Comparison of ENCODE assay signal across 11 mouse cellular contexts in genomic region chr2:6911932-6912331, GRCm38 (mm10).
DNase-seq lines count a peak whose midpoint lies in the region; ATAC-seq and TF ChIP-seq lines count a peak whose summit lies in the region.
"Had no signal": no experiment of that assay in that cellular context is flagged by ENCODE, and none has a peak within 500 bp of the region (broad histone marks: within the 10 kb centered on the region; RNA-seq: fewer than 3 reads in every experiment).

No protein-coding gene starts in this region.

- peaks cover 30% of the 10 kb centered on the region for H3K4me1 ChIP-seq in forebrain, embryonic 15.5 days
- H3K4me1 ChIP-seq in forebrain, embryonic 10.5 days: peaks cover 19% of the 10 kb centered on the region
- no peaks in the 10 kb centered on the region for H3K4me1 ChIP-seq in kidney, embryonic 14.5 days (ENCODE audit: control insufficient read depth, insufficient read depth, low read length)
- no peaks in the 10 kb centered on the region for H3K4me1 ChIP-seq in liver, embryonic 11.5 days (replicated peaks; ENCODE audit: control insufficient read depth, insufficient read depth, low read length)

- H3K79me2 ChIP-seq in myocyte (ENCODE audit: control insufficient read depth, insufficient read depth): no peaks in the 10 kb centered on the region

- H3K4me2 ChIP-seq in forebrain, embryonic 15.5 days (replicated peaks): no peak overlapping the region
- H3K4me2 ChIP-seq in myocyte (ENCODE audit: low read depth): peak overlapping the region; percentile 25
- no peak overlapping the region for H3K4me2 ChIP-seq in kidney, embryonic 14.5 days (replicated peaks; ENCODE audit: low read depth, low read length)
- no peak overlapping the region for H3K4me2 ChIP-seq in liver, embryonic 11.5 days
- H3K4me2 ChIP-seq: midbrain, embryonic 13.5 days had no signal

- no peak overlapping the region for H3ac ChIP-seq in myocyte (ENCODE audit: control insufficient read depth, insufficient read length)

- no peak for DNase-seq in forebrain, embryonic 10.5 days (ENCODE audit: extremely low spot score, low spot score)
- DNase-seq in ZHBTc4 (ENCODE audit: low read depth, low spot score): peak; percentile 6
- DNase-seq in layer of hippocampus, adult 8-10 months (ENCODE audit: low spot score in 2 of 2): peak; percentile 65 to 71
- DNase-seq in liver, embryonic 11.5 days (ENCODE audit: low spot score): no peak
- DNase-seq: thymus, postnatal 4 days had no signal

- 18% methylated on average over 7 of the region's 7 CpGs for WGBS in forebrain, embryonic 15.5 days
- 84% methylated on average over 7 of the region's 7 CpGs for WGBS in forebrain, embryonic 10.5 days
- WGBS in kidney, embryonic 14.5 days: 60% methylated on average over 7 of the region's 7 CpGs
- WGBS in liver, embryonic 11.5 days: 76% methylated on average over 7 of the region's 7 CpGs

- no peak overlapping the region for H3K9ac ChIP-seq in forebrain, embryonic 15.5 days (replicated peaks)
- H3K9ac ChIP-seq in kidney, embryonic 14.5 days (ENCODE audit: low read depth, low read length): no peak overlapping the region
- no peak overlapping the region for H3K9ac ChIP-seq in liver, embryonic 11.5 days (ENCODE audit: low read depth, low read length)
- H3K9ac ChIP-seq: midbrain, embryonic 13.5 days had no signal

- no peaks in the 10 kb centered on the region for H3K27me3 ChIP-seq in forebrain, embryonic 15.5 days
- H3K27me3 ChIP-seq in forebrain, embryonic 10.5 days (ENCODE audit: poor library complexity, severe bottlenecking): no peaks in the 10 kb centered on the region
- H3K27me3 ChIP-seq in myocyte (ENCODE audit: control insufficient read depth, insufficient read depth, insufficient read length): no peaks in the 10 kb centered on the region
- no peaks in the 10 kb centered on the region for H3K27me3 ChIP-seq in kidney, embryonic 14.5 days (ENCODE audit: control insufficient read depth, insufficient read depth, low read length)
- no peaks in the 10 kb centered on the region for H3K27me3 ChIP-seq in liver, embryonic 11.5 days (replicated peaks; ENCODE audit: control insufficient read depth, insufficient read depth, low read length)
- H3K27me3 ChIP-seq: midbrain, embryonic 13.5 days had no signal

- H3K36me3 ChIP-seq in forebrain, embryonic 15.5 days: no peaks in the 10 kb centered on the region
- no peaks in the 10 kb centered on the region for H3K36me3 ChIP-seq in forebrain, embryonic 10.5 days (replicated peaks)
- no peaks in the 10 kb centered on the region for H3K36me3 ChIP-seq in myocyte (ENCODE audit: control insufficient read depth, insufficient read depth)
- H3K36me3 ChIP-seq in kidney, embryonic 14.5 days (ENCODE audit: control insufficient read depth, insufficient read depth, low read length): no peaks in the 10 kb centered on the region
- H3K36me3 ChIP-seq in liver, embryonic 11.5 days (ENCODE audit: control insufficient read depth, insufficient read depth, low read length): no peaks in the 10 kb centered on the region
- H3K36me3 ChIP-seq: hindbrain, embryonic 10.5 days; midbrain, embryonic 13.5 days had no signal

- 0 out of 2 replicates have a peak overlapping the region, but pooled peaks have one; percentile 4 for H3K27ac ChIP-seq in forebrain, embryonic 15.5 days (replicated peaks)
- no peak overlapping the region for H3K27ac ChIP-seq in forebrain, embryonic 10.5 days
- H3K27ac ChIP-seq in kidney, embryonic 14.5 days (ENCODE audit: low read depth, low read length): no peak overlapping the region
- no peak overlapping the region for H3K27ac ChIP-seq in liver, embryonic 11.5 days (ENCODE audit: low read depth, low read length)
- H3K27ac ChIP-seq: hindbrain, embryonic 10.5 days; midbrain, embryonic 13.5 days had no signal

- H3K9me3 ChIP-seq in forebrain, embryonic 15.5 days: no peaks in the 10 kb centered on the region
- no peaks in the 10 kb centered on the region for H3K9me3 ChIP-seq in forebrain, embryonic 10.5 days
- no peaks in the 10 kb centered on the region for H3K9me3 ChIP-seq in kidney, embryonic 14.5 days (ENCODE audit: control insufficient read depth, low read length)
- no peaks in the 10 kb centered on the region for H3K9me3 ChIP-seq in liver, embryonic 11.5 days (ENCODE audit: control insufficient read depth, low read length)
- H3K9me3 ChIP-seq: hindbrain, embryonic 10.5 days; midbrain, embryonic 13.5 days had no signal

- ATAC-seq in forebrain, embryonic 15.5 days (replicated peaks): peak; percentile 24; the same call in 1 of the 2 replicates
- ATAC-seq in megakaryocyte progenitor cell, adult 5-6 weeks (replicated peaks; ENCODE audit: poor library complexity): no peak
- no peak for ATAC-seq in kidney, embryonic 14.5 days (ENCODE audit: low FRiP score, low TSS enrichment)
- no peak for ATAC-seq in liver, embryonic 11.5 days (replicated peaks; ENCODE audit: low FRiP score)
- ATAC-seq: midbrain, embryonic 13.5 days had no signal

- no peak overlapping the region for H3K4me3 ChIP-seq in forebrain, embryonic 15.5 days
- H3K4me3 ChIP-seq in forebrain, embryonic 10.5 days: no peak overlapping the region
- H3K4me3 ChIP-seq in myocyte: no peak overlapping the region
- no peak overlapping the region for H3K4me3 ChIP-seq in kidney, embryonic 14.5 days (ENCODE audit: low read length)
- no peak overlapping the region for H3K4me3 ChIP-seq in liver, embryonic 11.5 days (ENCODE audit: low read depth, low read length)
- H3K4me3 ChIP-seq: hindbrain, embryonic 10.5 days; midbrain, embryonic 13.5 days had no signal

- no peak for TF ChIP-seq POLR2A in myocyte (IDR thresholded peaks at IDR 0.05; ENCODE audit: insufficient read length, low read depth)

TF ChIP-seq in myocyte, 11 proteins besides CTCF, POLR2A, EP300 and RAD21:
- TF ChIP-seq POLR2AphosphoS2 (IDR thresholded peaks at IDR 0.05; ENCODE audit: insufficient read length, low read depth) (no peak), CEBPB (IDR thresholded peaks at IDR 0.05; ENCODE audit: insufficient read depth, poor library complexity, severe bottlenecking) (no peak), SRF (IDR thresholded peaks at IDR 0.05; ENCODE audit: control insufficient read depth, insufficient read length, low read depth) (no peak), MYOD1 (IDR thresholded peaks at IDR 0.05; ENCODE audit: control insufficient read depth in 1 of 3, insufficient read length in 2 of 3, low read depth in 2 of 3) (no peak), TCF12 (IDR thresholded peaks at IDR 0.05; ENCODE audit: insufficient read depth, poor library complexity, severe bottlenecking) (no peak), E2F4 (IDR thresholded peaks at IDR 0.05; ENCODE audit: insufficient read depth) (no peak), MAX (IDR thresholded peaks at IDR 0.05; ENCODE audit: low read depth) (no peak), REST (IDR thresholded peaks at IDR 0.05; ENCODE audit: insufficient read depth, insufficient read length) (no peak), USF1 (IDR thresholded peaks at IDR 0.05; ENCODE audit: low read depth) (no peak), TCF3 (IDR thresholded peaks at IDR 0.05; ENCODE audit: insufficient read length, low read depth) (no peak), MYOG (IDR thresholded peaks at IDR 0.05; ENCODE audit: control insufficient read depth in 1 of 3, insufficient read depth in 1 of 3, insufficient read length in 2 of 3, low read depth in 2 of 3) (no peak)

Comparison
In these comparisons a context has a peak if more than half of its experiments do, and no peak if none do; other contexts are left out.
1. DNase-seq: peak in ZHBTc4 (single experiment) and layer of hippocampus, adult 8-10 months (2 of 2); none in forebrain, embryonic 10.5 days (single experiment) and liver, embryonic 11.5 days (single experiment).